Mouse (Mus musculus) cerebellum, postnatal 36 days (tissue): ENCODE data around the gene Itgav.

Source experiments
- DNase-seq, 2 experiments: peaks; one replicate each; pipeline ENCODE4 v3.0.0; 2021 to 2022; ENCODE audit warnings: mixed read lengths in 2 of 2

Gene Itgav

GRCm38 (mm10) chr2:83723921-83724826, at the start of gene Itgav:
Gene Itgav (plus strand): TSS chr2:83724397.
- DNase-seq, result peak; percentile 74 to 82

GRCm38 (mm10) chr2:83674421-83674820, 49.8 kb upstream of the Itgav start:
- no peak for DNase-seq

DNA sequence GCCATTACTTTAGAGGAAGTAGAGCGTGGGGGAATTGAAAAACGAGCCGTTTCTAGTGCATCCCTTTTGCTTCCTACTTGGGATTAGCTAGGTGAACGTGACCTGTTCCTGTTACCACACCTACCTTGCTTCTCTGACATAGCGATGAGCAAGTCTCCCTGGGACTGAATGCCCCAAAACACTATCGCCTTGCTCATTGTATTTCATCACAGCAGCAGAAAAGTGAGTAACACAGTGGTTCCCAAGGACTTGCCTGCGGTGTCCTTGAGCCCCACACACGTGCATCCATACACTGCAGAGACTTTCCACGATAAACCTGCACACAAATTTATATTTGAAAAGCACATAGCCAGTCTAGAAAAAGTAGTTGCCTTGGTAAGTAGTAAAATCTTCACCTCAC, 49.3 kb upstream of the Itgav start:
- no peak for DNase-seq

DNA sequence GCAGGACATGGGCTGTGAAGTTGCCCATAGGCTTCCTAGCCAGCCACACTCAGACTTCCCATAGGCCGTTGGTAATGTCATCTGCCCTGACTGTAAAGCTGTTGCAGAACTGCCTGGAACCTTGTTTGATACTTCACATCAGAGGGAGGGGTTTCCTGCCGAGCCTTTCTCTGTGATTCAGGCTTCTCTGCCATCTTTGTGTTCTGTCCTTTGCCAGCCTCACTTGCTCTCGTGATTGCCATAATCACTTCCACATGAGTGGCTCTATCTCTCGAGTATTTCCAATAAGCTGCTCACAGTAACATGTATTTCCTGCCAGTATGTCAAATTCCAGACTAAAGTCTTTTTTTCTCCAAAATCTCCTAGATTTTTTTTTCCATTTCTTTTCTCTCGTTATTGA, 48.5 kb upstream of the Itgav start:
- DNase-seq, result no peak

GRCm38 (mm10) chr2:83676226-83676870, 47.8 kb upstream of the Itgav start:
- no peak for DNase-seq

DNA sequence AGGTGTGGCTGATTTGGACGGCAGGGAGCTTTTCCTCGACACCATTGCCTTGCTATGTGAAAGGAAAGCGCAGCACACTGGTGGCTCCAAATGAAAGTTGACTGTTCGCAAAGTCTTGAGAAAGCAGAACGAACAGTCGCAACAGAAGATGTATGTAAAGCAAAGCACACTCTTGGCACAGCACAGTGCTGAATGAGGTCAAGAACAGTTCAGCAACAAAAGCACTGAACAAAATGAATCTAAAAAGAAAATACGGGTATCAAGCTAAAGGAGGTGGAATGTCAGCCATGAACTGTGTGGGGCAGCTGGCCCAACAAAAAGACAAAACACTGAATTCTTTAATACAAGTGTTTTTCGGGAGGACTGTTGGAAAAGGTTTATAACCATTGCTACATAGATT, 42.9 kb upstream of the Itgav start:
- DNase-seq, result no peak

- DNase-seq, result no peak
Observed at GRCm38 (mm10) chr2:83681785-83682184, 42.4 kb upstream of the Itgav start.

DNA sequence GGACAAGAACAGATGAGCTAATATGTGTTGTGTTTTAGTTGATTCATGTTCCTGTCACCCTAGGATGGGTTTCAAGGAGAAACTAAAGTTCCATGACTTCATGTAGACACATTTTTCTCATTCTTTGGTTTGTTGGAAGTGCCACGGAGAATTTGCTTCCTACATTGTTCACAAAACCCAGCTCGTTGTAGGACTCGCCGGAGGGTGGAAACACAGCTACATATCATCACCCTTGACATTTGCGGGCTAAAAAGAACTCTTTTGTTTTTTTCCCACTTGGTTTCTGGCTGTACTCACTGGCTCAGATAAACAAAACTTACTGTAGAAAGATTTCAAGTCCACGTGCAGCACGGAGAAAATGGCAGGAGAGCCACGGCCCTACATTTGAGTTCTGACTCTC, 41.9 kb upstream of the Itgav start:
- no peak for DNase-seq

GRCm38 (mm10) chr2:83683731-83684519, 40.3 kb upstream of the Itgav start:
- no peak for DNase-seq

DNA sequence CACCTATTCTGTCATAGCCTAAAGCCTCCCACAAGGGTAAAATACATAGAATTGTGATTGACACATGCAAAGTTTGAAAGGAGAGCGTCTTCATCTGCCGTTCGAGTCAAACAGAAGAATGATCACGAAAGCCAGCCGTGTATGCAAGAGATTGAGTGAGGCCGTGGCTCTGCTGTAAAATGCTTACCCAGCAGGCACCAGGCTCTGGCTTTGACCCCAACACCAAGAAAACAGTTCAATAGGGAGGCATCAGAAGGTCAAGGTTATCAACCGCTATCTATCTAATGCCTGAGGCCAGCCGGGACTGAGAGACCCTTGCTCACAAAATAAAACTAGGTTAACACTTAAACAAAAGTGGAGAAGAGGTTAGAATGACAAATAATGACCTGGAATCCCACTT, 39.5 kb upstream of the Itgav start:
- DNase-seq, result no peak

DNA sequence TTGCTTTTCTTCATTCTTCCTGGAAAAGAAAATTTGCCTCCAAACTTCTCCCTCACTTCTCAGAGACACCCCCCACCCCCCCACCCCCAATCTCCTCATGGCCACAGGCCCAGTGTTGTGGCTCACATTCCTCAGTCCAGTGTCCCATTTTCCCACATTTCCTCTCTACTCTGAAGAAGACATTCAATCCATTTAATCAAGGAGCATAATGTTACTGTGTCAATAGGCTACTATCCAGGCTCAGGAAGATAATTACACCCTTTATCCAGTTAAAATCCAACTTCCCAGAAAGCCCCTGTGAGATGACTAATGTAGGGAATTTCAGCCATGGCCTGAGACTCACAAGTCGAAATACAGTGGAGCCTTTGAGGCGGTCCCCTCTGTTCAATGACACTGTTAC, 33.8 kb upstream of the Itgav start:
- DNase-seq, result no peak

- no peak for DNase-seq
Observed at GRCm38 (mm10) chr2:83692651-83693545, 31.3 kb upstream of the Itgav start.

DNA sequence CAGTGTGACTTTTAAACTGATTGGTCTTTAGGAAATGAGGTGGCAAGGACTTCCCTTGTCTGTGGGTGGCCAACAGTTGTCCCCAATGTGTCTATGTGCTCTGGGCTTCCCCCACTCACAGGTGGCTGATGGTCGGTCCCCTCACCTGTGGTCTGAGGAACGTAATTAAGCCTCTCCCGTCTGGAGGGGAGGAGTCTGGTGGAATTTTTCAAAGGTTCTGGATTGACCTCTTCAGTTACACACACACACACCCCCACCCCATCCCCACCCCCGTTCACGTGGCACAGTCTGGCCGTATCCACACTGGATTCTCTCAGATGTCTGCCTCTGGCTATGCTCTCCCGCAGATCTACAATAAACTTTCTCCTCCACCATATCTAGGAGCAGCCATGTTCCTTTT, 30.1 kb upstream of the Itgav start:
- no peak for DNase-seq

GRCm38 (mm10) chr2:83695345-83696247, 28.6 kb upstream of the Itgav start:
- no peak for DNase-seq

- no peak for DNase-seq
Observed at GRCm38 (mm10) chr2:83698484-83698883, 25.7 kb upstream of the Itgav start.

DNA sequence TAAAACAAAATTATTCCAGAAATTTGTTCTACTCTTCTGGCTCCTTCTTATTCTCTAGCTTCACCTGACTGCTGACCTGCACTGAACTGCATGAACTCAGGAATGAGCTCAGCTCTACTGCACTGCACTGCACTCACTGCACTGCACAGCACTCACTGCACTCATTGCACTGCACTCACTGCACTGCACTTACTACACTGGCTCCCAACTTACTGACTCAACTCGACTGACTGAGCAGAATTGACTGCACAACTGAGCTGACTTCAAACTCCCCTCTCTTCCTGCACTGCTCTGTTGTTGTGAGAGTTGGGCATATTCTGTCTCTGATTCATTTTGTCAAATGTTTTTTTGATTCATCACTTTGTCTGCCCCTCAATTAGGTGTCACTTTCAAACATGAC, 24.9 kb upstream of the Itgav start:
- no peak for DNase-seq

- no peak for DNase-seq
Observed at GRCm38 (mm10) chr2:83700667-83701066, 23.5 kb upstream of the Itgav start.

DNA sequence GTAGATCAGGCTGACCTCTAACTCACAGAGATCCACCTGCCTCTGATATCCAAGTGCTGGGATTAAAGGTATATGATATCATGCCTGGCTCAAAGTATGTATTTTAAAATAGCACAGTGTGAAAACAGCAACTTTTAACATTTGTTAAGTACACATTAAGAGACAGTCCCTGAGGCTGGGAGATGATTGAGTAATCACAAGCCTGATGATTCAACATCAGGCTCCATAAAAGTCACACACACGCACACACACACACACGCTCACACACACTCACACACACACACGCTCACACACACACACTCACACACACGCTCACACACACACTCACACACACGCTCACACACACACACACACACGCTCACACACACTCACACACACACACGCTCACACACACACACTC, 21.8 kb upstream of the Itgav start:
- DNase-seq, result no peak

DNA sequence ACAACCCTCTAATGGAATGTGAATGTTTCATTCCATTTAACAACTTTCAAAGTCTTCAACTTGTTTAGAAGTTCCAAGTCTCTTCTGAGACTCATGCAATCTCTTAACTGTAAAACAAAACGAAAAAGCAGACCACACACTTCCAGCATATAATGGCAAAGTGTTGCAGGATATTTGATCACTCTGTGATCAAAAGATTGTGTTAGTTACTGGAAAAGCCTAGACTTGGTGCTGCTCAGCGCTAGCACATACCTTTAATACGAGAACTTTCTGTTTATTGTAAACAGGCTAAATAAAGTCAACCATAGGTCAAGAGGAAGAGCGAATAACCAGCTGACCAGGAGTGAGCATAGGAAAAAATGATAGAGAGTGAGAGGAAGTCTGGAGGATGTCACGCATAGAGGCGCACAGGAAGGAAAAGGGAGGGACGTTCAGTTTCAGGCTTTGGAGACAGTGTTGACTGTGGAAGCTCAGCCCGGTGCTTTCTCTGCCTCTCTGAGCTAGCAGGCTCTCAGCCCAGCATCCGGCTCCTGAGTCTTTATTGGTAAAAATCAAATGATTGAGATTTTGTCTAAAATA, 18.5 kb upstream of the Itgav start:
- DNase-seq, result no peak

GRCm38 (mm10) chr2:83709896-83710524, 14.2 kb upstream of the Itgav start:
- no peak for DNase-seq
